Mouse (Mus musculus) CD4-positive naive resting alpha-beta T cell, adult 76 days (primary cell): ENCODE measurements around the gene Olfr112. TPM values are rescaled to one million over a fixed set of nuclear protein-coding genes. Genes with fewer than 3 reads are reported as not detected.

Experiments used
- total RNA-seq: library from RNA; stranded (reverse); gene quantifications from one replicate; pipeline ENCODE4 v1.2.4, GENCODE M21; 2023

The Olfr112 gene
- total RNA-seq: not detected

GRCm38 (mm10) chr17:37569351-37569750 is at the start of gene Olfr112:
Gene Olfr112 (minus strand): TSS chr17:37569451.

GRCm38 (mm10) chr17:37592643-37593042 is 23.4 kb upstream of the Olfr112 start, which contains the start of gene Olfr114:
Gene Olfr114 (minus strand): TSS chr17:37592743.

GRCm38 (mm10) chr17:37577563-37577962 is 8.3 kb upstream of the Olfr112 start, which contains the start of gene Olfr113:
Gene Olfr113 (minus strand): TSS chr17:37577663.

Other genes with a start within 250 kb of the Olfr112 start
- gene Olfr103, start 229.8 kb downstream of the Olfr112 start, total RNA-seq: not detected
- gene Olfr104-ps, start 209.9 kb downstream of the Olfr112 start, total RNA-seq: not detected
- gene Olfr105-ps, start 190.4 kb downstream of the Olfr112 start, total RNA-seq: not detected
- not detected for gene Olfr106-ps, start 179.1 kb downstream of the Olfr112 start, total RNA-seq
- not detected for gene Olfr107, start 170.2 kb downstream of the Olfr112 start, total RNA-seq
- not detected for gene Olfr108, start 124.0 kb downstream of the Olfr112 start, total RNA-seq
- not detected for gene Olfr109, start 110.5 kb downstream of the Olfr112 start, total RNA-seq
- 0.44 TPM for gene H2-M2, start 85.9 kb downstream of the Olfr112 start, total RNA-seq
- gene Olfr110, start 77.0 kb downstream of the Olfr112 start, total RNA-seq: not detected
- gene Olfr111, start 61.4 kb downstream of the Olfr112 start, total RNA-seq: not detected
- not detected for gene Olfr113, start 8.2 kb upstream of the Olfr112 start, total RNA-seq
- not detected for gene Olfr114, start 23.3 kb upstream of the Olfr112 start, total RNA-seq
- gene Olfr115, start 57.7 kb upstream of the Olfr112 start, total RNA-seq: not detected
- not detected for gene Olfr116, start 57.7 kb upstream of the Olfr112 start, total RNA-seq
- gene Olfr117, start 94.3 kb upstream of the Olfr112 start, total RNA-seq: not detected
- not detected for gene Olfr118, start 97.5 kb upstream of the Olfr112 start, total RNA-seq
- gene Olfr119, start 127.1 kb upstream of the Olfr112 start, total RNA-seq: not detected
- not detected for gene Olfr120, start 152.4 kb upstream of the Olfr112 start, total RNA-seq
- gene Olfr121, start 179.4 kb upstream of the Olfr112 start, total RNA-seq: not detected
- gene Olfr122, start 199.2 kb upstream of the Olfr112 start, total RNA-seq: not detected
- gene Olfr123, start 224.1 kb upstream of the Olfr112 start, total RNA-seq: not detected
- not detected for gene Olfr124, start 230.4 kb upstream of the Olfr112 start, total RNA-seq